Mouse (Mus musculus): ENCODE measurements around the gene Ccdc96.

DNA sequence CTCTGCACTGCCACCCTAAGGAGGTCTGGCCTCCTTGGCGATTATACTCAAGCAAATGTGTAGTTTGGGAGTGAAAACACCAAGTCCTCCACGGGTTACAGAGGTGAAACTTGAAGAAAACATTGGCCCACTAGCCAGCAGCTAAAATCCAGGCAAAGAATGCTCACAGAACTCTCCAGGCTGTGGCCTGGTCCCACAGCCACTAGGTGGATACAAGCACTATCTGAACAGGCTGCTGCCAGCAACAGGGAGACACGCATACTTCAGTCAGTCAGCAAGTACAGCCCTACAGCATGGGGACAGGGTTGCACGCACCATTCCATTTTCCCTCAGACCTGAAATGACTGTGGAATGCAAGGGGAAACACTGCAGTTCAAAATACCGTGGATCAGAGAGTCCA lies 41.9 kb downstream of the Ccdc96 start:
- TF ChIP-seq CTCF (IDR thresholded peaks at IDR 0.05; ENCODE audit: insufficient read depth, low read length) (peak; percentile 49; the same call in 1 of the 2 replicates), POLR2A (IDR thresholded peaks at IDR 0.05; ENCODE audit: borderline replicate concordance, extremely low read depth, low read depth, low read length) (no peak)

All from lung, adult 2 months (tissue).